Mouse (Mus musculus) spleen, adult 12 weeks (tissue): ENCODE results near the gene Syt16.

Experiments used
- DNase-seq: peaks from one replicate; pipeline ENCODE4 v3.0.0; 2022; ENCODE audit warnings: low spot score

Gene Syt16

GRCm38 (mm10) chr12:74219909-74220308 is 222.4 kb downstream of the Syt16 start:
- DNase-seq: no peak

GRCm38 (mm10) chr12:74220651-74221050 is 223.2 kb downstream of the Syt16 start:
- DNase-seq: no peak

- DNase-seq: no peak
Measured at GRCm38 (mm10) chr12:74230808-74231207, 233.3 kb downstream of the Syt16 start.

GRCm38 (mm10) chr12:74232845-74233244 is 235.4 kb downstream of the Syt16 start:
- DNase-seq: no peak

GRCm38 (mm10) chr12:74236191-74236590 is 238.7 kb downstream of the Syt16 start:
- DNase-seq: no peak

GRCm38 (mm10) chr12:74238056-74238455 is 240.6 kb downstream of the Syt16 start:
- no peak for DNase-seq

GRCm38 (mm10) chr12:74238806-74239205 is 241.3 kb downstream of the Syt16 start:
- DNase-seq: no peak

- DNase-seq: no peak
Measured at GRCm38 (mm10) chr12:74264846-74265245, 267.4 kb downstream of the Syt16 start.

- DNase-seq: no peak
Measured at GRCm38 (mm10) chr12:74267049-74267448, 269.6 kb downstream of the Syt16 start.

- DNase-seq: no peak
Measured at GRCm38 (mm10) chr12:74268644-74269285, 271.3 kb downstream of the Syt16 start.

GRCm38 (mm10) chr12:74272545-74272944 is 275.1 kb downstream of the Syt16 start:
- DNase-seq: no peak

- no peak for DNase-seq
Measured at GRCm38 (mm10) chr12:74277265-74277664, 279.8 kb downstream of the Syt16 start.

GRCm38 (mm10) chr12:74281403-74281802 is 283.9 kb downstream of the Syt16 start:
- DNase-seq: no peak

- no peak for DNase-seq
Measured at GRCm38 (mm10) chr12:74282846-74283245, 285.4 kb downstream of the Syt16 start.

- no peak for DNase-seq
Measured at GRCm38 (mm10) chr12:74284020-74284684, 286.7 kb downstream of the Syt16 start.

GRCm38 (mm10) chr12:74284685-74285054 is 287.2 kb downstream of the Syt16 start:
- no peak for DNase-seq

GRCm38 (mm10) chr12:74290983-74291382 is 293.5 kb downstream of the Syt16 start:
- DNase-seq: no peak

- DNase-seq: no peak
Measured at GRCm38 (mm10) chr12:74293624-74294023, 296.2 kb downstream of the Syt16 start.

GRCm38 (mm10) chr12:74296374-74296773 is 298.9 kb downstream of the Syt16 start:
- no peak for DNase-seq

- no peak for DNase-seq
Measured at GRCm38 (mm10) chr12:74301559-74301958, 304.1 kb downstream of the Syt16 start.

GRCm38 (mm10) chr12:74303418-74304294 is 306.2 kb downstream of the Syt16 start:
- no peak for DNase-seq

- no peak for DNase-seq
Measured at GRCm38 (mm10) chr12:74312611-74313010, 315.1 kb downstream of the Syt16 start.

GRCm38 (mm10) chr12:74315221-74315620 is 317.8 kb downstream of the Syt16 start:
- no peak for DNase-seq
